Mouse (Mus musculus) lung, embryonic 14.5 days (tissue): ENCODE results near the gene Grb2. TPM values are rescaled to one million over a fixed set of nuclear protein-coding genes. Genes with fewer than 3 reads are reported as not detected.

Experiments
- ATAC-seq: fragments of 200-750 bp; cut with Nextera tagmentation; 2 replicates; pipeline ENCODE4 v1.8.0; 2017; ENCODE audit warnings: mild to moderate bottlenecking, moderate TSS enrichment, moderate library complexity; ENCODE audit not compliant: insufficient read depth
- DNase-seq: peaks from one replicate; pipeline ENCODE4 v3.0.0-alpha.2; 2015
- H3K27ac ChIP-seq: fragments of 300-500 bp; sonication (generic); 2 replicates; pipeline ENCODE4 v1.5.1; 2014; ENCODE audit warnings: low read depth, mild to moderate bottlenecking, moderate library complexity
- H3K27me3 ChIP-seq: fragments of 300-500 bp; sonication (generic); 2 replicates; pipeline ENCODE4 v1.6.1; 2014; ENCODE audit warnings: low read length, control low read depth; ENCODE audit not compliant: insufficient read depth
- H3K36me3 ChIP-seq: fragments of 300-500 bp; sonication (generic); 2 replicates; pipeline ENCODE4 v1.6.1; 2014; ENCODE audit warnings: control low read depth; ENCODE audit not compliant: insufficient read depth
- H3K4me1 ChIP-seq: fragments of 300-500 bp; sonication (generic); 2 replicates; pipeline ENCODE4 v1.6.1; 2014; ENCODE audit warnings: antibody characterized with exemption, control low read depth; ENCODE audit not compliant: insufficient read depth
- H3K4me2 ChIP-seq: fragments of 300-500 bp; sonication (generic); 2 replicates; pipeline ENCODE4 v1.6.1; 2014; ENCODE audit warnings: mild to moderate bottlenecking
- H3K4me3 ChIP-seq: fragments of 300-500 bp; sonication (generic); 2 replicates; pipeline ENCODE4 v1.5.1; 2014; ENCODE audit warnings: low read depth, low read length
- H3K9ac ChIP-seq: fragments of 300-500 bp; sonication (generic); 2 replicates; pipeline ENCODE4 v1.6.1; 2014
- H3K9me3 ChIP-seq: fragments of 300-500 bp; sonication (generic); 2 replicates; pipeline ENCODE4 v1.6.1; 2016; ENCODE audit warnings: low read depth, low read length, control low read depth
- CTCF ChIP-seq: IDR thresholded peaks from 2 replicates; pipeline ENCODE4 v1.5.1; 2016; ENCODE audit warnings: antibody characterized with exemption, low read depth
- WGBS: fragments of 180-500 bp; shearing (Covaris S2); extraction: QIAGEN DNeasy Blood & Tissue Kit; methylation state at CpG from one replicate; pipeline ENCODE4 v1.1.7; 2014; 5-methylcytosine and 5-hydroxymethylcytosine counted together
- polyA plus RNA-seq: library from polyadenylated mRNA; unstranded; fragments of >200 nt; fragmentation: Nextera tagmentation; extraction: Ambion mirVana; gene quantifications from 2 replicates; pipeline ENCODE4 v1.2.1, GENCODE M21; 2014

The Grb2 gene
- polyA plus RNA-seq, 1 experiment from 2014 or later: 41.5 TPM

GRCm38 (mm10) chr11:115746109-115746508 lies 37.7 kb upstream of the Grb2 start:
- no peak for TF ChIP-seq CTCF
- H3K27ac ChIP-seq: no peak overlapping the region
- H3K9me3 ChIP-seq: no peaks in the 10 kb centered on the region
- no peaks in the 10 kb centered on the region for H3K4me1 ChIP-seq
- H3K4me3 ChIP-seq: no peak overlapping the region
- DNase-seq (no peak), ATAC-seq (no peak)
- H3K4me2 ChIP-seq: no peak overlapping the region
- 81% methylated on average over 1 of the region's 1 CpGs for whole genome bisulfite sequencing
- H3K27me3 ChIP-seq: no peaks in the 10 kb centered on the region
- H3K9ac ChIP-seq: no peak overlapping the region
- H3K36me3 ChIP-seq: no peaks in the 10 kb centered on the region

- DNase-seq: no peak
- no peak overlapping the region for H3K9ac ChIP-seq
- 77% methylated on average over 5 of the region's 5 CpGs for WGBS
- no peak overlapping the region for H3K27ac ChIP-seq
- no peaks in the 10 kb centered on the region for H3K36me3 ChIP-seq
- no peaks in the 10 kb centered on the region for H3K9me3 ChIP-seq
- TF ChIP-seq CTCF: no peak
- no peak for ATAC-seq
- H3K4me1 ChIP-seq: no peaks in the 10 kb centered on the region
- no peaks in the 10 kb centered on the region for H3K27me3 ChIP-seq
- H3K4me2 ChIP-seq: no peak overlapping the region
- no peak overlapping the region for H3K4me3 ChIP-seq
These were observed 36.0 kb upstream of the Grb2 start for GRCm38 (mm10) chr11:115744385-115744784.

GRCm38 (mm10) chr11:115742926-115743325 lies 34.5 kb upstream of the Grb2 start:
- no peak overlapping the region for H3K9ac ChIP-seq
- no peak overlapping the region for H3K27ac ChIP-seq
- H3K4me3 ChIP-seq: no peak overlapping the region
- 79% methylated on average over 9 of the region's 9 CpGs for WGBS
- ATAC-seq (no peak), DNase-seq (no peak)
- TF ChIP-seq CTCF: no peak
- H3K9me3 ChIP-seq: no peaks in the 10 kb centered on the region
- H3K36me3 ChIP-seq: no peaks in the 10 kb centered on the region
- H3K27me3 ChIP-seq: no peaks in the 10 kb centered on the region
- no peak overlapping the region for H3K4me2 ChIP-seq
- no peaks in the 10 kb centered on the region for H3K4me1 ChIP-seq

DNA sequence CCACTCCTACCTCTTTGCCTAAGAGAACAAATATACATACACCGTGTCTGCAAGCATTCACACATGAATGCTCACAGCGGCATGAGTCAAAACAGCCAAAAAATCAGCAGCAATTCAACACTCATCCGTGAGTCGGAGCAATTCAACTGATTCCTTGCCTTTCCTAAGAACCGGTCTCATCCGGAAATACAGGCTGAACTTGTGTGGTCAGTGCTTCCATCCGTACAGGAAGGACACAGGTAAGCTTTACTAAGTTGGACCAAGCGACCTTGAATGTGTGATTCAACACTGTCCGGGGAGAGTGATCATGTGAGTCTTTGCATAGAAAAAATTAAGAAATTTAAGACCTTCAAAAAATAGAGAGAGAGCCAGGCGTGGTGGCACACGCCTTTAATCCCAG lies 32.7 kb upstream of the Grb2 start:
- no peak for ATAC-seq
- 77% methylated on average over 11 of the region's 11 CpGs for WGBS
- no peaks in the 10 kb centered on the region for H3K36me3 ChIP-seq
- H3K4me3 ChIP-seq: no peak overlapping the region
- no peaks in the 10 kb centered on the region for H3K9me3 ChIP-seq
- H3K27me3 ChIP-seq: no peaks in the 10 kb centered on the region
- H3K4me1 ChIP-seq: no peaks in the 10 kb centered on the region
- no peak overlapping the region for H3K27ac ChIP-seq
- no peak overlapping the region for H3K4me2 ChIP-seq
- no peak for TF ChIP-seq CTCF
- no peak overlapping the region for H3K9ac ChIP-seq
- DNase-seq: no peak

- Histone ChIP-seq H3K4me2 (no peak overlapping the region), H3K27ac (no peak overlapping the region), H3K9me3 (no peaks in the 10 kb centered on the region), H3K4me3 (no peak overlapping the region), H3K36me3 (no peaks in the 10 kb centered on the region), H3K9ac (no peak overlapping the region), H3K4me1 (no peaks in the 10 kb centered on the region), H3K27me3 (no peaks in the 10 kb centered on the region)
- no peak for TF ChIP-seq CTCF
- DNase-seq (no peak), ATAC-seq (no peak)
- 37% methylated on average over 13 of the region's 13 CpGs for WGBS
These were observed 30.0 kb upstream of the Grb2 start for GRCm38 (mm10) chr11:115738275-115738885.

GRCm38 (mm10) chr11:115737608-115738208 lies 29.3 kb upstream of the Grb2 start:
- 69% methylated on average over 10 of the region's 10 CpGs for WGBS

DNA sequence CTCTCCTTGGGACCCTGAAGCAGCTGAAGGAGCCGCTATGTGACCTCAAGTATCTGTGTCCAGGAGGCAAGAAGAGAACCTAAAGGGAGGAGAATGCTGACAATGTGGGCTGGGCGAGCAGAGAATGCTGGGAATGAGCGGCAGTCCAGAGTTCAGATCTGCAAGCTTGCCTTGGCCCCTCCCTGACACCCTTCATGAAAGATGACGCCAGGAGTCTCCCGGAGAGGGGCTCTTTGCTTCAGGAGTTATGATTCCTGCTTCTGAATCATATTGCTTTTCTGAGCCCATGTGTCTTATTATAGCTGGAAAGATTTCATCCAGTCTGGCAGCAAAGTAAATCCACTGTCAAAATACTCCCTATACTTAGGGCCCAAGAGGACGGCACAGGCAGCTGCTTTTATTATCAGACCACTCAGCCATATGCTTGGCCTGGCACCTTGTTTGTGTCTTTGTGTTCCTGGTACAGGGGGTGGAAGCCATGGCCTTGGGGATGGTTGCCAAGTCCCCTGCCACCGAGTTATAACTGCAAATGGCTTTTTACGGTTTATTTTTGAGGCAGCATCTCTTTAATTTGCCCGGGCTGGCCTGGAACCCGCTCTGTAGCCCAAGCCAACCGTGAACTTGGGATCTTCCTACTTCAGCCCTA lies 25.8 kb upstream of the Grb2 start:
- no peak for DNase-seq
- H3K27ac ChIP-seq: no peak overlapping the region
- no peak overlapping the region for H3K9ac ChIP-seq

More at GRCm38 (mm10) chr11:115737608-115738208, 29.3 kb upstream of the Grb2 start:
- no peak for DNase-seq
- Histone ChIP-seq H3K36me3 (no peaks in the 10 kb centered on the region), H3K4me2 (no peak overlapping the region), H3K9me3 (no peaks in the 10 kb centered on the region), H3K27ac (no peak overlapping the region), H3K4me3 (no peak overlapping the region), H3K9ac (no peak overlapping the region), H3K27me3 (no peaks in the 10 kb centered on the region), H3K4me1 (no peaks in the 10 kb centered on the region)
- ATAC-seq: no peak
- no peak for TF ChIP-seq CTCF

More for the DNA sequence above, 25.8 kb upstream of the Grb2 start:
- no peaks in the 10 kb centered on the region for H3K27me3 ChIP-seq
- 41% methylated on average over 11 of the region's 11 CpGs for WGBS
- no peak for ATAC-seq
- no peaks in the 10 kb centered on the region for H3K9me3 ChIP-seq
- H3K4me2 ChIP-seq: no peak overlapping the region
- TF ChIP-seq CTCF: no peak
- H3K4me3 ChIP-seq: no peak overlapping the region
- H3K4me1 ChIP-seq: no peaks in the 10 kb centered on the region
- H3K36me3 ChIP-seq: no peaks in the 10 kb centered on the region
